Mouse (Mus musculus) lung, embryonic 16.5 days (tissue): ENCODE measurements at regions not wholly inside any gene's neighbourhood (a gene's known extent, or its start where the extent isn't known, plus 50 kb on each side); places are given as distances from the start of the nearest gene placed in this dataset.

Experiments
- ATAC-seq: fragments of 200-750 bp; cut with Nextera tagmentation; 2 replicates; pipeline ENCODE4 v1.8.0; 2017; ENCODE audit warnings: low read depth, mild to moderate bottlenecking, moderate library complexity
- H3K27ac ChIP-seq: fragments of 300-500 bp; sonication (generic); 2 replicates; pipeline ENCODE4 v1.5.1; 2014; ENCODE audit warnings: mild to moderate bottlenecking, control low read depth, low read length
- H3K27me3 ChIP-seq: fragments of 300-500 bp; sonication (generic); 2 replicates; pipeline ENCODE4 v1.6.1; 2014; ENCODE audit warnings: low read depth, low read length, mixed read lengths; ENCODE audit not compliant: control insufficient read depth, insufficient read depth
- H3K36me3 ChIP-seq: fragments of 300-500 bp; sonication (generic); 2 replicates; pipeline ENCODE4 v1.6.1; 2014; ENCODE audit warnings: low read length; ENCODE audit not compliant: control insufficient read depth, insufficient read depth
- H3K4me1 ChIP-seq: fragments of 300-500 bp; sonication (generic); replicated peaks from 2 replicates; pipeline ENCODE4 v1.6.1; 2014; ENCODE audit warnings: low read length, mixed read lengths; ENCODE audit not compliant: control insufficient read depth, insufficient read depth
- H3K4me2 ChIP-seq: fragments of 300-500 bp; sonication (generic); 2 replicates; pipeline ENCODE4 v1.6.1; 2014; ENCODE audit warnings: low read depth, low read length, control low read depth
- H3K4me3 ChIP-seq: fragments of 300-500 bp; sonication (generic); 2 replicates; pipeline ENCODE4 v1.5.1; 2014; ENCODE audit warnings: mild to moderate bottlenecking, low read length, control low read depth
- H3K9ac ChIP-seq: fragments of 300-500 bp; sonication (generic); 2 replicates; pipeline ENCODE4 v1.6.1; 2014; ENCODE audit warnings: low read length, control low read depth
- H3K9me3 ChIP-seq: fragments of 300-500 bp; sonication (generic); 2 replicates; pipeline ENCODE4 v1.6.1; 2016; ENCODE audit warnings: low read length; ENCODE audit not compliant: control insufficient read depth
- WGBS: fragments of 180-500 bp; shearing (Covaris S2); extraction: QIAGEN DNeasy Blood & Tissue Kit; methylation state at CpG from one replicate; pipeline ENCODE4 v1.1.7; 2014; 5-methylcytosine and 5-hydroxymethylcytosine counted together

- WGBS: 5% methylated on average over 3 of the region's 3 CpGs
- Histone ChIP-seq H3K36me3 (no peaks in the 10 kb centered on the region), H3K4me2 (no peak overlapping the region), H3K9ac (no peak overlapping the region), H3K4me1 (no peaks in the 10 kb centered on the region), H3K27me3 (no peaks in the 10 kb centered on the region), H3K9me3 (no peaks in the 10 kb centered on the region), H3K4me3 (no peak overlapping the region), H3K27ac (no peak overlapping the region)
- 0 out of 2 replicates have a peak, but pooled peaks have one; percentile 23 for ATAC-seq
Observed at GRCm38 (mm10) chr9:25655767-25656513, 174.6 kb downstream of the Eepd1 start.

- Histone ChIP-seq H3K36me3 (no peaks in the 10 kb centered on the region), H3K27ac (no peak overlapping the region), H3K27me3 (no peaks in the 10 kb centered on the region), H3K4me2 (no peak overlapping the region), H3K4me3 (no peak overlapping the region), H3K4me1 (no peaks in the 10 kb centered on the region), H3K9ac (no peak overlapping the region), H3K9me3 (no peaks in the 10 kb centered on the region)
- WGBS: 81% methylated on average over 3 of the region's 3 CpGs
- ATAC-seq: no peak
Observed at GRCm38 (mm10) chr9:25656534-25656933, 175.2 kb downstream of the Eepd1 start.

GRCm38 (mm10) chr9:25683635-25684333 lies 202.4 kb downstream of the Eepd1 start:
- no peaks in the 10 kb centered on the region for H3K4me1 ChIP-seq

GRCm38 (mm10) chr9:25693632-25694031 lies 212.3 kb downstream of the Eepd1 start:
- Histone ChIP-seq H3K9ac (no peak overlapping the region), H3K27me3 (no peaks in the 10 kb centered on the region), H3K4me3 (no peak overlapping the region), H3K9me3 (no peaks in the 10 kb centered on the region), H3K27ac (no peak overlapping the region), H3K4me2 (no peak overlapping the region), H3K36me3 (no peaks in the 10 kb centered on the region), H3K4me1 (no peaks in the 10 kb centered on the region)
- 36% methylated on average over 5 of the region's 5 CpGs for WGBS
- 0 out of 2 replicates have a peak, but pooled peaks have one; percentile 49 for ATAC-seq

More at GRCm38 (mm10) chr9:25683635-25684333, 202.4 kb downstream of the Eepd1 start:
- 75% methylated on average over 4 of the region's 4 CpGs for WGBS
- ATAC-seq: no peak
- Histone ChIP-seq H3K36me3 (no peaks in the 10 kb centered on the region), H3K27me3 (no peaks in the 10 kb centered on the region), H3K4me3 (no peak overlapping the region), H3K9ac (no peak overlapping the region), H3K4me2 (no peak overlapping the region), H3K27ac (no peak overlapping the region), H3K9me3 (no peaks in the 10 kb centered on the region)

- Histone ChIP-seq H3K27ac (no peak overlapping the region), H3K36me3 (no peaks in the 10 kb centered on the region), H3K4me2 (no peak overlapping the region), H3K4me3 (no peak overlapping the region), H3K4me1 (no peaks in the 10 kb centered on the region), H3K9ac (no peak overlapping the region), H3K27me3 (no peaks in the 10 kb centered on the region), H3K9me3 (no peaks in the 10 kb centered on the region)
- WGBS: 40% methylated on average over 3 of the region's 3 CpGs
- ATAC-seq: no peak
Observed at GRCm38 (mm10) chr9:25695018-25695417, 213.7 kb downstream of the Eepd1 start.

GRCm38 (mm10) chr9:25713636-25714035 lies 232.3 kb downstream of the Eepd1 start:
- Histone ChIP-seq H3K27ac (no peak overlapping the region), H3K27me3 (no peaks in the 10 kb centered on the region), H3K9me3 (no peaks in the 10 kb centered on the region), H3K4me1 (no peaks in the 10 kb centered on the region), H3K4me3 (no peak overlapping the region), H3K4me2 (no peak overlapping the region), H3K9ac (no peak overlapping the region), H3K36me3 (no peaks in the 10 kb centered on the region)
- ATAC-seq: no peak

GRCm38 (mm10) chr9:25744162-25744561 lies 262.8 kb downstream of the Eepd1 start:
- H3K9ac ChIP-seq: no peak overlapping the region
- no peak overlapping the region for H3K27ac ChIP-seq
- no peak overlapping the region for H3K4me3 ChIP-seq
- H3K9me3 ChIP-seq: no peaks in the 10 kb centered on the region
- no peak overlapping the region for H3K4me2 ChIP-seq
- ATAC-seq: no peak
- no peaks in the 10 kb centered on the region for H3K27me3 ChIP-seq
- H3K4me1 ChIP-seq: no peaks in the 10 kb centered on the region
- 60% methylated on average over 6 of the region's 6 CpGs for WGBS
- no peaks in the 10 kb centered on the region for H3K36me3 ChIP-seq

GRCm38 (mm10) chr9:25751138-25751537 lies 269.8 kb downstream of the Eepd1 start:
- Histone ChIP-seq H3K36me3 (no peaks in the 10 kb centered on the region), H3K4me3 (no peak overlapping the region), H3K4me2 (no peak overlapping the region), H3K27me3 (no peaks in the 10 kb centered on the region), H3K9me3 (no peaks in the 10 kb centered on the region), H3K9ac (no peak overlapping the region), H3K27ac (no peak overlapping the region), H3K4me1 (no peaks in the 10 kb centered on the region)
- ATAC-seq: no peak

GRCm38 (mm10) chr9:25773899-25774298 lies 292.6 kb downstream of the Eepd1 start:
- ATAC-seq: peak; percentile 64; the same call in 1 of the 2 replicates
- no peak overlapping the region for H3K9ac ChIP-seq

More at GRCm38 (mm10) chr9:25773899-25774298, 292.6 kb downstream of the Eepd1 start:
- WGBS: 30% methylated on average over 3 of the region's 3 CpGs
- Histone ChIP-seq H3K9me3 (no peaks in the 10 kb centered on the region), H3K36me3 (no peaks in the 10 kb centered on the region), H3K27ac (no peak overlapping the region), H3K4me2 (no peak overlapping the region), H3K4me1 (no peaks in the 10 kb centered on the region), H3K4me3 (no peak overlapping the region), H3K27me3 (no peaks in the 10 kb centered on the region)
